Mouse (Mus musculus) common myeloid progenitor, adult 5-6 weeks (primary cell): Measurements from ENCODE around the gene 1110059E24Rik. TPM values are rescaled to one million over a fixed set of nuclear protein-coding genes. Genes with fewer than 3 reads are reported as not detected.

ENCODE experiments used
- ATAC-seq: replicated peaks from 2 replicates; pipeline ENCODE4 v1.8.0; 2016; ENCODE audit warnings: low read depth, mild to moderate bottlenecking, moderate TSS enrichment, inconsistent platforms; ENCODE audit not compliant: poor library complexity, severe bottlenecking
- total RNA-seq: library from RNA; stranded (forward); fragments of 200-1000, 187-1606 nt; gene quantifications from 2 replicates; pipeline ENCODE4 v1.2.3, GENCODE M21; 2017

The 1110059E24Rik gene
- total RNA-seq, result 64.8 and 66.7 TPM in 2 replicates

DNA sequence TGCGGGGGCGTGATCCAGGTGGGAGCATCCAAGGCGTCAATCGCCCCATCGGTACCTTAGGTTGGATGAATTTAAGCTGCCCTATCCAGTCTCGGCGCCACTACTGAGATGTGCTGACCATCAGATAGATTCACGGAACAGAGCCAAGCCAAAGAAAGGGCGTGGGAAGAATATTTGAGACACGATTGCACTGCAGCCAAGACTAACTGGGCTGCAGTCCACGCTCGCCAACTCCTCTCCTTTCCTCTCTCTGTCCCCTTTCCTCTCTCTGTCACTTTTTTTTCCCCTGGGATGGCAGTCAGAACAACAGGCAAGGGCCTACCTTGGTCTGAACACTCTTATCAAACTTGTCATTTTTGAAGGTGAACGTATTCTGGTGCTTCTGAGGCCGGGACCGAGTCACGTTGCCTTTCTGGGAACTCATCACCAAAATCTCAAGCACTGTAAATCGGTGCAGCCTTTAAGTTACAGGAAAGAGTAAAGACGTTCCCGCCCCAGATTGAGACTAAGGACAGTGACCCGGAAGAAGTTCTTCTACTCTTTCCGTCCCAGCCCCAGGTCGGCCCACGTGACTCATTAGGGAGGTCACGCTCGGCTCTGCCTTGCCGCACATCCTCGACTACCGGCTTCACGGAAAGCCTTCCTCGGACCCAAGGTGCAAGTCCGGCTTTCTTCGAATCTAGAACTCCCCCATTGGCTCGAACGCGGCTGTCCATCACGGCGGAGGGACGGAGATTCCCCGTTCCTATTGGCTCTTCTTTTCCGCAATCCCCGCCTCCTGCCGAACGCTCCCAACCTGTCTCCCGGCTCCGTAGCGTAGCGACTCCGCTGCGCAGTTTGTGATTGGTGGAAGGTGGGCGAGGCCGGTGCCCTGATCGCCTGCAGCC, at the start of gene 1110059E24Rik:
Gene 1110059E24Rik (minus strand): TSS at position 692 of the 887 bp plus-strand sequence.
- peak; percentile 97 for ATAC-seq

DNA sequence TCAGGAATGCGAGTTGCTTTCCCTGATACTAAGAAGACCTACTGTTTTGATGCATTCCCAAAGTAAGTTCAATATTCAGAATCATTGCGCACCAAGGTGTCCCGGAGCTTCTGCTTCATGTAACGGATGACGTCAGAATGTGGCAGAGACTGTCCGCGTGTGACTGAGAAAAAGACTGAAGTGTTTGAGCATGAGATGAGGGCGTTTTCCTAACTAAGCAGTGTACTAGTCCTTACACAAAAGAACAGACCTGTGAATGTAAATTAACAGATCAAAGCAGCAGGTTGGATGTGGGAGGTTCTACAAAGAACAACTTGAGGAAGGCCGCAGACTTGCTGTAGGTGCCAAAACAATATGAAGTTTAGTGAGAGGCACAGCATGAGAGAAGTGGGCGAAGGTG, 28.2 kb upstream of the 1110059E24Rik start:
- ATAC-seq, result no peak

DNA sequence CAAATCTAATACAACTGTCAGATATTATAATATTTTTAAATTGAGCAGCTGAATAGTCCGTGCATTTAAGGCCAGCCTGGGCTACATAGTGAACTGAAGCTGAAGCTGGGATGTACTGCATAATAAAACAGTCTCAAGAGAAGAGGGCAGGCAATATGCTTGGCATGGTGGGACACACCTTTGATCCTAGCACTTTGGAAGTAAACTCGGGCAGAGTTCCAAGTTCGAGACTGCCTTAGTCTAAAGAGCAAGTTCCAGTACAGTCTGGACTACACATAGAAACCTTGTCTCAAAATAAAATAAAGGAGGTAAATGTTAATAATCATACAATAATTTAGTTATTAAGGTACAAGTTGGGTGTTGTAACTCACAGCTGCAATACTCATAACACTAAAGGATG, 27.3 kb upstream of the 1110059E24Rik start:
- ATAC-seq, result no peak

DNA sequence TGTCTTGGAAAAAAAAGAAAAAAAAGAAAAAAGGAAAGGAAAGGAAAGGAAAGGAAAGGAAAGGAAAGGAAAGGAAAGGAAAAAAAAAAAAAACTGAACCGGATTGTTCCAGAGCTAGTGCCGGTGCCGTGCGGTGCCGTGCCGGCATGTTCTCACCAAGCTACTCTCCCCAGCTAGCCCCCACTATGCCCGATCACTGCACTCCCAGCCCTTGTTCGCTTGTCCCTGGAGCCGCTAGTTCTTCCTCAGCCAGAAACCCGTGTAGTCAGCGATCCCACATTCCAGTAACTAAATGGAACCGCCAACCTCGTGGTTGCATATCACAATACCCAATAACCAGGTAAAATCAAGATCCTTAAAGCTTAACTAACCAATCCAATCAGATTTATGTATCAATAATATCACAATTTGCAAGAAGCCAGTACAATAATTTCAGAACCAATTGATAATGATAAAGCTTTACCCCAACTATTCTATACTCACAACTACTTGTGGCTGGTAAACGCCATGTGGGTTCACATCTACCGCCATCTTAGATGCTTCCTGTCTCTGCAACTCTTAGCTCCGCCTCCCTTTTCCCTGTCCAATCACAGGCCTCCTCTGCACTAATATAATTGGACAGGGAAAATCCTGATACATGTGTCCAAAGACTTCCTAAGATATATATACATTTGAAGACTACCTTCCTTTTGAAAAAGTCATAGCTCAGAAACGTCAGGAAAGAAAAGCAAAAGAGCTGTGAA, 21.7 kb upstream of the 1110059E24Rik start:
- ATAC-seq, result no peak

- no peak for ATAC-seq
Measured at GRCm38 (mm10) chr19:21669650-21670049, 16.9 kb upstream of the 1110059E24Rik start.

DNA sequence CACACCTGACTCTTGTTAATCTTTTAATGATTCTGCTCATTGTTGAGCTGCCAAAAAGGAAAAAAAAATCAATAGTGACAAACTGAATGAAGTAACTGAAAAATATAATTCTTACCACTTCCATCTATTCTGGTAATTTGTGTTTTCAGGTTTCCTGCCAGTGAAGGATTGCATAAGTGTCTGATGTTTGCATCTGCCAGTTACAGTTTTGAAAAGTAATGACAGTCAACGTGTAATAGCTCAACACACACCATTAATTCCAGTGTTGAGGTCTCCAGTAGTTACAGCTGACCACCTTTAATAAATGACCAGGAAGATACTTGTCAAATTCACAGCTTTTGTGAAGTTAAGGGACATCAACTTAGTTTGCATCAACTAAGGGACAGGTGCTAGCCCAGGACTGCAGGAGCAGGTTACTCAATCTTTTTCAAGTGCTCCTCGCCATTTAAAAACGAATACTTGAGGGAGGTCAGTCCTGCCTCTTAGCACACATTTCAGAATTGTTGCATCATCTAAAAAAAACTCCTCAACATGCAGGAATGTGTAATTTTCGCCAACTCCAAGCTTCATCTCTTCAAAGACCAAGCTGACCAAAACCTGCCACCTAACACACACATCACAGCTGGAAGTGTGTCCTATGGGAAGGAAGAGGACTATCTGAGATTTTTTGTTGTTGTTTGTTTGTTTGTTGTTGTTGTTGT, 11.1 kb upstream of the 1110059E24Rik start:
- peak; percentile 67 for ATAC-seq

GRCm38 (mm10) chr19:21660734-21661133, 8.0 kb upstream of the 1110059E24Rik start:
- no peak for ATAC-seq

GRCm38 (mm10) chr19:21654788-21655187, 2.0 kb upstream of the 1110059E24Rik start:
- no peak for ATAC-seq

DNA sequence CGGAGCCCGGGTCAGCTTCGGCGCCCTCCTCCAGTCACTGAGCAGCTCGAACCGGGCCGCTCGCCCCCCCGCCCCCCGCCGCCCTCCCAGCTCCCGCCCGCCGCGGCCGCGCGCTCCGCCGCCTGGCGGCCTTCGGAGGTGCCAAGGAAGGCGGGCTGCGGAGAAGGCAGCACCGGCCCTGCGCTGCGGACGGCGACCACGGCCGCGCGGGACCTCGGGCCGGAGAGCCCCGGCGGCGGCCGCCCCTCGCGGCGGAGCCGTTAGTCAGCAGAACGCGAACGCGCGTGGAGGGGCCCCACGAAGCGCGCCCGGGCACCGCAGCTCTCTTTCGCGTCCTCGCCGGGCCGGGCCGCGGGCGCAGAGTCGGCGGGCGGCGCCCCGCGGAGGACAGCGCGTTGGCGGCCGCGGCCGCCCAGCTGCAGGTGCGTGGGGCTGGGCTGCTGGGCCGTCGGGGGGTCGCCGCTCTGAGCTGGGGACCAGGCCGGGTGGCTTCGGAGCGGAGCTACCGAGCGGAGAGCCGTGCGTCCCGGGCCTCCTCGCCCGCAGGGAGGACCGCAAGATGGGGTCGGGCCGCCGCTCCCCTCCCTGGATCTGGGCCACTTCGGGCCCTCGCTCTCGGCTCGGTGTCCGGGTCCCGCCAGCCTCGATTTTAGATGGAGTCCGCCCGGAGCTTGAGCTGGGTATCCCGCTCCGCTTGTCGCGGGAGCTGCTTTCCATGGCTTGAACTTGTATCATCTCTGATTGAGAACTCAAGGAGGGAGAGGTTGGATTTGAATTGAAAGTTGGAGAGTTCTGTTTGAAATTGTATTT, 601 bp upstream of the 1110059E24Rik start, which contains the start of gene Abhd17b:
Gene Abhd17b (plus strand): TSS at position 14 of the 810 bp plus-strand sequence.
- no peak for ATAC-seq

DNA sequence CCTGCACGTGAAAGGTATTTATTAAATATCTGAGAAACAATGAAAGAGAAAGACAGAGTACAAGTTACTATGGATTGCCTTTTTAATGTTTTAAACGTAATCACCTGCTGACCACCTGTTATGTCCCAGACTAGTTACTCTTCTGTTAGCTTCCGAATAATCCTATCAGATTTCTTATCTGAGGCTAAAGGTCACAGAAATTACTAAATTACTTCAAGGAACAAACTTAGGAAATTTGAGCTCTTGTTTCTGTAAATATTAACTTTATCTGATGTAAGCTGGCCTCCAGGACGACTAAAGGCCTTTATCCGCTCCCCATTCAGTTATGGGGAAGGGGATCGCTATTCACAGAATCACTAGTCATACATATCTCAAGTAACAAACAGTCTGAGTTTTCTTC, 1.1 kb downstream of the 1110059E24Rik start:
- ATAC-seq, result no peak

DNA sequence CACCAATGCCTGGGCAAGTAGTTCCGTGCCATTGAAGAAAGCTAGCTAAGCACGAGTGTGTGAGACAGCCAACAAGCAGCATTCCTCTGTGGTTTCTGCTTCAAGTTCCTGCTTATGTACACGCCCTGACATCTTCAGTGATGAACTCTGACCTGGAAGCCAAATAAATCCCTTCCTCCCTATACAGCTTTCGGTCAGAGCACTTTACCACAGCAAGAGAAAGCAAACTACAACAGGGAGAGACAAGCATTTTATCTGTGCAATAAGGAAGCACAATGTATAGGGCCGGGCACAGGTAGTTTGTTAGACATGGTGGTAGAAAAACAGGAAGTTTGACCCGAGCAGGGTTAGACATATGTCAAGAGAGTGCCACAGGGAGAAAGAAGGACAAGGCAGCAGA, 6.6 kb downstream of the 1110059E24Rik start:
- peak; percentile 53 for ATAC-seq

- ATAC-seq, result no peak
Measured at GRCm38 (mm10) chr19:21645301-21645700, 7.5 kb downstream of the 1110059E24Rik start.

DNA sequence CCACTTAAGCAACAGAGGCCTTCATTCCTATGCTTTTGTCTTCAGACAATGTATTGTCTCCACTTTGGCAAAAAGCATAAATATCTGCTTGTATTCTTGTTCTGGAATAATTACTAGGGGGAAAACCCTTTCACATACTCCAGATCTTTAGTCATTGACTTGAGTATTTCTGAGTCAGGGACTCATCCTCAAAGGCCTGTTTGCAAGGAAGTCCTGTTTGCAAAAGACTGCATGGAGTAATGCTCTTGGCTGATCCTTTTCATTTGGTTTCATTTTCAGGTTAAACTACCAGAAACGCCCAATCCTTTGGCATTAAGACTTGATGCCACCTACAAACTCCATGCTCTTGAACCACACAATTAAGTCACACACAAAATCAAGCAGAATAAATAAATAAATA, 8.8 kb downstream of the 1110059E24Rik start:
- no peak for ATAC-seq

- no peak for ATAC-seq
Measured at GRCm38 (mm10) chr19:21637672-21638071, 15.1 kb downstream of the 1110059E24Rik start.

GRCm38 (mm10) chr19:21636907-21637306, 15.9 kb downstream of the 1110059E24Rik start:
- ATAC-seq, result no peak

DNA sequence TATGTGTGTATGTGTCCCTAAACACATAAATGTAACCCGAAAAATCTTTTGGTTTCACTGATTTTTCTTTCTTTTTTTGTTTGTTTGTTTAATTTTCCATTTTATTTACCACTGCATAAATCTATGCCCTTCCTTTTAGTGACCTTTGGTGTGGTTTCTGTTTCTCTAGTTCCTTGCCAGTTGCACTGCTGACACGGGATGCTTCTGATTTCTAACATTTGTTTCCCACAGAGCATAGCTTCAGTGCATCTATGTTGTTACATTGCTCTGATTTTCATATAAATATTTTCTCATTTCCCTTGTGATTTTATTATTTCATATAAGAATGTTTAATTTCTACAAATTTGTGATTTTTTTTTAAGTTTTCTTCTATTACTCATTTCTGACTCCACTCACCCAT, 17.4 kb downstream of the 1110059E24Rik start:
- no peak for ATAC-seq

DNA sequence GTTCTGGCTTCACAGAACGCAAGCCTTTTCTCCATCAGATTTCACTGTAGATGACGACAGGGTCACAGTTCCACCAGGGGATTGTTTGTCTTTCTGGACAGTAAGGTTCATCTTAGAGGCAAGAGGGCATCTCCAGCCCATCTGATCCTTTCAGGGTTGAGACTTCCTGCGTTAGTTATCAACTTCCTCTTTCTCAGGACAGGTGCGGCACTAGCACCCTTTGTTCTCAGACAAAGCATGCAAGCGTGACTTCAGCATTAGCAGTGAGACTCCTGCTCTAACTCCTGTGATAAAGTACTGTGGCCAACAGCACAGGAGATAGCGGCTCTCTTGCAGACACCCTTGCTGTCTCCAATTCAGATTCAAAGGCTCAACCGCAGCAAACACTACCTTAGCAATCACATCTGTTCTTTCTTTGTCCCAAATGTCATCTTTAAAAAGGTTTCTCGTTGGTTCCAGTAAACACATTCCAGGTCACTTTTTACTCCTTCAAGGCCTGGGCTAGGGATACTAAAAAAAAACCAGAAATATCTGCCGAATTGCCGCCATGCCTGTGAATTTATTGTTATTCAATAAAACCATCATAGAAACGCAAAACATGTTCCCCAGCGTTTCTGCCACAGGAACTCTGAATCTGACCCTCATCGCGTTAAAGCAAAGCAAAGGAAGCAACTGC, 22.0 kb downstream of the 1110059E24Rik start:
- ATAC-seq, result peak; percentile 88

GRCm38 (mm10) chr19:21629501-21629900, 23.3 kb downstream of the 1110059E24Rik start:
- ATAC-seq, result no peak

GRCm38 (mm10) chr19:21629030-21629429, 23.7 kb downstream of the 1110059E24Rik start:
- no peak for ATAC-seq
